Mouse (Mus musculus): Measurements from ENCODE around the gene Fam168a.

The Fam168a gene

DNA sequence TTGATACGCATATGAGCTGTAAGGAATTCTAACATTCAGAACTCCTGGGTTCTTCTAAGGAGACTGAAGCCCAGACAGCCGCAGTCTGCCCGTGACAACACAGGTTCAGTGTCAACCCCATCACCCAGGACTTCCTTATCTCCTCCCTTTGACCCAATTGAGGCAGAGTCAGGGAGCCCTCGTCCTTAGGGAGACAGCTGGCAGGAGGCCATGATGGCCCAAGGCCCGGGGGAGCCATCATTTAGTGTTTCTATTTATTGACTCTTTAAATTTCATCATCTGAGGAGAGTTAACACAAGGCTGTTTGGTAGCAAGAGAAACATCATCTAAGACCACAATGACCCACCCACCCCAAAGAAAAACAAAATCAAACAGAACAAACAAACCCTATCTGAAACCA, 165.5 kb downstream of the Fam168a start:
- peak; percentile 48 for DNase-seq

DNA sequence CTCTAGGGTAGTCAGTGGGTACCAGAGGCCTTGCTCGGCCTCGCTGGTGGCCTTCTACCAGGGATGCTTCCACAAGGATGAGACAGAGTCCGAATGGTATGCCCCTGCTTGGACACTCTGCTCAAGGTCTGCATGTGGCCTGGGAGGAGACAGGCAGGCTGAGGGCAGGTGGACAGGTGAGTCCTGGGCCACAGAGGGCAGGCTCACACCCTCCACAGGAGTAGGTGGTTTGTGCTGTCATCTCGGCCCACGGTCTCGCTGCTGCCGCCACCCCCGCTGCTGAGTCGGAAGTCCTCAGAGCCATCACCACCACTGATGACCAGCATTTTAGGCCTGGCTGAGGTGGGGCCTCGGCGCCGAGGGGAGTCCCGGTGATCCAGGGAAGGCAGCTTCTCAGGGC, 166.8 kb downstream of the Fam168a start:
- DNase-seq = no peak

DNA sequence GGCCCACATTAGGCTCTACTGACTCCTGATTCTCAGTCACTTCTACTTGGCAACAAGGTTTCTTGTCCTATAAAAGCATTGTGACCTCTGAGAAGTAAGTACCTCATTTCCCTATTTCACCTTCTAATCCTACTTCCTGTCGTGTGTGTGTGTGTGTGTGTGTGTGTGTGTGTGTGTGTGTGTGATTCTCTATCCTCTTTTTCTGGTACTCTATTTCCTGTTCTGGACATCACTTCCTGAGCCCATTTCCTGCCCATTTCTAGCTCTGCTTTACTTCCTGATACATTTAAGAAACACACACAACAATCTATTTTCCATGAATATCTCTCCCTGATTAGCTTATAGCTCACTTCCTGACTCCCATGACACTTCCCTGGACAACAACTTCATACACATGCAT, 169.4 kb downstream of the Fam168a start:
- no peak for DNase-seq

DNA sequence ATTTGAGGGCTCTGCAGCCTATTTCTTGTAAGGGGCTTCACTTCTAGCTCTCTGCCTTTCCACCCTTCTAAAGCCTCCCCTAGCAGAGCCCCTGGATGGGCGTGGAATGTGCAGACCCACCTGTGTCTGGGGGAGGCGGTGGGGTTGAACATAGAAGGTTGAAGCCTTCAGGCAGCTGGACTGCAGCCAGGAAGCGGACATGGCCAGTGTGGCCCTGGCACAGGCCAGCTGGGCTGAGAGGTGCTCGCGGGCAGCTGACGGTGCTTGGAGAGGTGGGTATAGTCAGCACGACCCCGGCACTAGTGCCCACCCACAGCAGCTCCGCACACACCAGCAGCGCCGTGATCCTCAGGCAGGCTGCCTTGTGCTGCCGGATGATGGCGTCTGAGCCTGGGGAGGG, 169.9 kb downstream of the Fam168a start:
- no peak for DNase-seq

DNA sequence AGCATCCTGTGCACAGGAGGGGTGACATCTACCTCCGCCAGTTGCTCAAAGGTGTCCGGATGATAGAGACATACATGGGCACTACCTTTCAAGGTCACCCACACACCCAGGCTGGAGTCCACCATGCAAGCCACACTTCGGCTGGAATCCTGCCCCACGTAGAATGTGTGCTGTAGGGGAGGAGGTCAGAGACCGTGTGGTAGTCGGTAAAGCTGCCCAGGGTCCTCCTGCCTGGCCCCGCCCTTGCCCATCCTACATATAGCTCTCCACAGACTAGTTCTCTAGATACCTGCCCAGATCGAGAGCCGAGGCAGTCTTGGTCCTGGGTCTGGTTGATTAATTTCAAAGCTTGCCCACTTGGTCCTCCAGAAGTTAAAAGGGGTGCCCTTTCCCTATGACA, 170.3 kb downstream of the Fam168a start:
- DNase-seq = no peak

DNA sequence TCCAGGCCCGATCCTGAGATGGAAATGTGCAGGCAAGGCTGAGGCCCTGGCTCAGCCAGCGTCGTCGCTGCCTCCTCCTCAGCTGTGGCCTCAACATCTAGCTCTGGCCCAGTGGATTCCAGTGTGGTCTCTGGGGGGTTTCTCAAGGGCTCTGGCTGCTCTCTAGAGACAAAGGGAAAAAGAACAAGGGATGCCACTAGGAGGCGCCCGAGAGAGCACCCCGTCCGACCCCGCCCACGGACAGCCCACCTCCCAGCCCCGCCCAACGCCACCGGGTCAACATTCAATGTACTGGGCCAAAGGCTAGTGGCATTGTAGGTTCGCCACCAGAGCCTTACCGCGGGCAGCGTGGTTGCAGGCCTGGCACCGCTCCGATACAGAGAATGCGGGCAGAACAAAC, 173.2 kb downstream of the Fam168a start:
- DNase-seq = peak; percentile 67

DNA sequence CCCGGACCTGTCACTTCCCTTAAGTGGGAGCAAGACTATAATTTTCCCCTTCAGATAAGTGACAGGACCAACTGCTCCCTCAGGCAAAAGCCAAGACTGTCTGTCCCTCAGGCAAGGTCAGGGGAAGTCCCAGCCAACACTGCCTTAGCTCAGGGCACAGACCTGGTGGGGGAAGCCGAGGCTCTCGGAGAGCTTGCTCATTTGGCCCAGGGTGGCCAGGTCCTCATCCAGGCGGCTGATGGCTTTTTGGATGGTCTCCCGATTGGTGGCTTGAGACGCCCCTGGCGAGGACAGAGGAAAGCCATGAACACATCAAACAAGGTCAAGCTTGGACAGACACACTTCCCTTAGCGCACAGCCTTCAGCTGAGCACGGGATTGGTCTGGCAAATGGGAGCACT, 175.1 kb downstream of the Fam168a start:
- DNase-seq = no peak

DNA sequence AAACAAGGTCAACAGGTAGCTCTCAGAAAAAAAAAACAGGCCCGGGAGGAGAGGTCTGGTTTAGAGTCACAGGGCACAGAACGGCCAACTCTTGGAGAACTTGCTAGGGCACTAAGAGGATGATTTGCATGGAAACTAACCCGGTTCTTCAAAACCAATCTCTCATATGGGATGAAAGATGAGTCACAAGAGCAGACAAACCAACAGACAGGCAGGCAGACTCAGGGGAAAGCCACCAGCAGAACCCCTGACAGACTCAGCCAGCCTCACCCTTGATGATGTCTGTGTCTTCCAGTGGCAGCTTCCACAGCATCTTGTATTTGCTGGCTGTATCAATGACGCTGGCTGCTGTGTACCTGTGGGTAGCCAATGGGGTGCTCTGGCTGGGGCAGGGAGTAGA, 175.5 kb downstream of the Fam168a start:
- DNase-seq = no peak

DNA sequence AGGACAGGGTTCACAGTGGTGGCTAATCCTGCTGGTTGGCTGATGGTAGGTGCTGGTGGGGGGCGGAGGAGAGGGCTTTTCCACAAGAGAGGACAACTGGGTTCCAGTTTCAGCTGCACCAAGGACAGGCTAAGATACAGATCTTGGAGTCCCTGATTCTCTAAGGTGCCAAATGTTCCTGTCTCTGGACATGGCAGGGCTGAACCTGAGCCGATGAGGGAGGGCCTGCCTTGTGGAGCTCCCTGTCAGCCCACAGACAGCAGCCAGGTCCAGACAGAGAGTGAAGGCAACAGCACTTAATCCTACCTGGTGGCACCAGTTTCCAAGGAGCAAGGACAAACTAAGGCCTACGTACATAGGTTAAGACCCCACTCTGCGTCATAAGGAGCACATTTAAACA, 178.0 kb downstream of the Fam168a start:
- DNase-seq = no peak

DNA sequence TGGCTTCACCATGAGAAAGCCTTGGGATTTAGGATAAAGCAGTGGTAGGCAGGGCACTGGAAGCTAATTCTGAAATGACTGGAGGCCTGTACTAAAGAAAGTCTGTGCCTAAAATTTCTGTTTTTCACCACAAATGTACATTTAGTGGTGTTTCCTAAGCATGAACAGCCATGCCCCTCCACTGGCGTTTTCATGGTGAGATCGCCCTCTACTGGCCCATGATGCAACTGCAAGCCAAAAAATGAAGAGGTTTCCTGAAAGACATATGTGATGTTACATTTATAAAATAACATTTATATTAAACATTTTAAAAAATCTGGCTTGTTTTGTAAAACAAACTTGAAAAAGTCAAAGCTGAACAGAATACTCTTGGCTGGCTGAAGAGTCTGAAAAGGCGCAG, 180.1 kb downstream of the Fam168a start:
- peak; percentile 55 for DNase-seq

All from kidney, adult 18-20 months (tissue).